Mouse (Mus musculus): ENCODE data around the gene Cct4. TPM values are rescaled to one million over a fixed set of nuclear protein-coding genes. Genes with fewer than 3 reads are reported as not detected.

Gene Cct4
- polyA plus RNA-seq, 1 experiment from 2014 or later, result 269 TPM

DNA sequence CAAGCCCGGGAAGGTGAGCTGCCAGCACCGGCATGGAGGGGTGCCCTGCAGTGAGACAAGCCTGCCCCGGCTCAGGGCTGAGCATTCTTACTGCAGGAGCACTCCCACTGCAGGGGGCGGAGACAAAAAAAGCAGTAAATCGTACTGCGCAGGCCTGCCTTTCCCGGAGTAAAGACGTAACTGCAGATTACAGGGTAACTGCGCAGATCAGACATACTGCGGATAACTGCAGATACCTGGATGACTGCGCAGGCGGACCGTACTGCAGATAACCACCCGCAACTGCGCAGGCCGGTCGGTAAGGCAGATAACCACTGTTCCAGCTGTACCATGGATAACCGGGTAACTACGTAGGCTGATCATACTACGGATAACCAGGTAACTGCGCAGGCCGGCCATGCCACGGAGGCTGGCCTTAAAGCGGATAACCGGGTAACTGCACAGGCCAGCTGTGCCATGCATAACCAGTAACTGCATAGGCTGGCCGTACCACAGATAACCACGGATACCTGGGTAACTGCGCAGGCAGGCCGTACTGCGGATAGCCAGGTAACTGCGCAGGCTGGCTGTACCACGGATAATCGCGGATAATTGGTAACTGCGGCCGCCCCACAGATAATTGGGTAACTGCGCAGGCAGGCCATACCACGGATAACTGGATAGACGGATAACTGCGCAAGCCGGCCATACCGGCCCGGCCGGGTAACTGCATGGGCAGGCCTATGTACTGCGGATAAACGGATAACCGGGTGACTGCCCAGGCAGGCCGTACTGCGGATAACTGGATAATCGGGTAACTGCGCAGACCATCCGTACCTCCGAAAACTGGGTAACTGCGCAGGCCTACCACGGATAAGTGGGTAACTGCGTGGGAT lies 18.2 kb upstream of the Cct4 start, which contains the start of gene Zrsr1:
Gene Zrsr1, plus strand, starts transcription at position 171 of the 875 bp plus-strand sequence.
- peak within 1 kb of the TSS; percentile 59 for H3K4me3 ChIP-seq
- H3K27me3 ChIP-seq (replicated peaks), result no peaks in the 10 kb centered on the region
- H3K4me1 ChIP-seq, result peaks cover 20% of the 10 kb centered on the region
- peak within 1 kb of the TSS; percentile 68 for H3K9ac ChIP-seq
- WGBS (ENCODE audit: insufficient replicate concordance), result 49% methylated on average over 56 of the region's 56 CpGs
- peaks cover 47% of the 10 kb centered on the region for H3K36me3 ChIP-seq
- H3K4me2 ChIP-seq, result peak within 1 kb of the TSS; percentile 77
- H3K27ac ChIP-seq, result peak within 1 kb of the TSS; percentile 97
- H3K9me3 ChIP-seq (replicated peaks), result peaks cover 13% of the 10 kb centered on the region
- peak; percentile 90 for ATAC-seq

DNA sequence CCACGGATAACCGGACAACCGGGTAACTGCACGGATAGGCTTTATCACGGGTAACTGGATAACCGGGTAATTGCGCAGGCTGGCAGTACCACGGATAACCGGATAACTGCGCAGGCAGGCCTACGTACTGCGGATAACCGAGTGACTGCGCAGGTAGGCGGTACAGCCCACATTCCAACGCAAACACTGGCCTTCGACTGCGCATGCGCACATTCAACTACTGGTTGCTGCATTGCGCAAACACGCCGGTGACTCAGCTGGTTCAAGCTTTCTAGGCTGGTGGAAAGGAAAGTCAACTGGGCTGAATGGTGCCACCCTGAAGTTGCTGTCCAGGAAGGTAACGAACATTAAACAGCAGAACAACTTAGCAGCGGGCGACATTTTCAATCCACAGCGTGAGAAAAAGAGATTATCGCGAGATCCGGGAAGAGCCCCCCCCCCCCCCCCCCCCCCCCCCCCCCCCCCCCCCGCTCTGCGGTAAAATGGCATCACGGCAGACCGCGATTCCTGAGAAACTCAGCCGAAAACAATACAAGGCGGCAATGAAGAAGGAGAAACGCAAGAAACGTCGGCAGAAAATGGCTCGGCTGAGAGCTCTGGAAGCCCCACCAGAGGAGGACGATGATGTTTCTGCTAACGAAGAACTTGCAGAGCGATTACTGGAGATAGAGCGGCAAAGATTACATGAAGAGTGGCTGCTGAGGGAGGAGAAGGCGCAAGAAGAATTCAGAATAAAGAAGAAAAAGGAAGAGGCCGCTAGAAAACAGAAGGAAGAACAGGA lies 17.4 kb upstream of the Cct4 start:
- peak overlapping the region; percentile 97 for H3K27ac ChIP-seq
- H3K4me1 ChIP-seq, result peaks cover 27% of the 10 kb centered on the region
- WGBS (ENCODE audit: insufficient replicate concordance), result 53% methylated on average over 45 of the region's 46 CpGs

DNA sequence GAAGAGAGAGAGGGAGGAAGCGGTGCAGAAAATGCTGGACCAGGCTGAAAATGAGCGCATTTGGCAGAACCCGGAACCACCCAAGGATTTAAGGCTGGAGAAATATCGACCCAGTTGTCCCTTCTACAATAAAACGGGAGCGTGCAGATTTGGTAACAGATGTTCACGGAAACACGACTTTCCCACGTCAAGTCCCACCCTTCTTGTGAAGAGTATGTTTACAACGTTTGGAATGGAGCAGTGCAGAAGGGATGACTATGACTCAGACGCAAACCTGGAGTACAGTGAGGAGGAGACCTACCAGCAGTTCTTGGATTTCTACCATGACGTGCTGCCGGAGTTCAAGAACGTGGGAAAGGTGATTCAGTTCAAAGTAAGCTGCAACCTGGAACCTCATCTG lies 16.7 kb upstream of the Cct4 start:
- H3K27ac ChIP-seq, result peak overlapping the region; percentile 79
- no peaks in the 10 kb centered on the region for H3K27me3 ChIP-seq (replicated peaks)
- no peak for ATAC-seq
- peaks cover 57% of the 10 kb centered on the region for H3K36me3 ChIP-seq
- peak overlapping the region; percentile 59 for H3K4me3 ChIP-seq
- peaks cover 9% of the 10 kb centered on the region for H3K9me3 ChIP-seq (replicated peaks)
- WGBS (ENCODE audit: insufficient replicate concordance), result 49% methylated on average over 14 of the region's 14 CpGs
- H3K9ac ChIP-seq, result peak overlapping the region; percentile 68
- peak overlapping the region; percentile 77 for H3K4me2 ChIP-seq
- H3K4me1 ChIP-seq, result peaks cover 31% of the 10 kb centered on the region

More for the DNA sequence above, 17.4 kb upstream of the Cct4 start:
- Histone ChIP-seq H3K27me3 (replicated peaks) (no peaks in the 10 kb centered on the region), H3K4me3 (peak overlapping the region; percentile 59), H3K4me2 (peak overlapping the region; percentile 77), H3K9me3 (replicated peaks) (peaks cover 9% of the 10 kb centered on the region), H3K36me3 (peaks cover 51% of the 10 kb centered on the region), H3K9ac (peak overlapping the region; percentile 68)
- ATAC-seq, result peak; percentile 61

DNA sequence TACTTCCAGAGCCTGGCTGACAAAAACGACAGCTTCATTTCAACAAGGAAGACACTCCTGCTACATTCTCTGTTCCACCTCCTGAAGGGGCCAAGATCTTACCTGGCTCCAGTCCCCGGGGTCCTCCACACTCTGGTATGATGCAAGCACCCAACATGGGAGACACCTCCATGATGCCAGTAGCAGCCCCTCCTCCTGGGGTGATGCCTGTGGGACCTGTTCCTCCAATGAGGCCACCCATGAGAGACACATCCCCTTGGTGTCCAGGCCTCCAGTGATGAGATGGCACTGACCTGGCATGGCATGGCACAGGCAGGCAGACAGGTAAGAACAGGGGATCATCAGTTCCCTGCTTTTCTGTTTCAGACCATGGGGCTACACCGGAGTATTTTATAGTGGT lies 12.1 kb upstream of the Cct4 start:
- Histone ChIP-seq H3K9me3 (replicated peaks) (no peaks in the 10 kb centered on the region), H3K4me1 (peaks cover 49% of the 10 kb centered on the region), H3K9ac (no peak overlapping the region), H3K27me3 (replicated peaks) (no peaks in the 10 kb centered on the region), H3K36me3 (peaks cover 55% of the 10 kb centered on the region), H3K4me3 (no peak overlapping the region), H3K27ac (no peak overlapping the region), H3K4me2 (no peak overlapping the region; the same call in 1 of the 2 replicates)
- no peak for ATAC-seq
- 80% methylated on average over 3 of the region's 3 CpGs for whole genome bisulfite sequencing (ENCODE audit: insufficient replicate concordance)

- WGBS (ENCODE audit: insufficient replicate concordance), result 74% methylated on average over 1 of the region's 1 CpGs
- Histone ChIP-seq H3K4me2 (no peak overlapping the region), H3K4me1 (peaks cover 51% of the 10 kb centered on the region)
These were observed 11.6 kb upstream of the Cct4 start for GRCm38 (mm10) chr11:22978711-22979110.

DNA sequence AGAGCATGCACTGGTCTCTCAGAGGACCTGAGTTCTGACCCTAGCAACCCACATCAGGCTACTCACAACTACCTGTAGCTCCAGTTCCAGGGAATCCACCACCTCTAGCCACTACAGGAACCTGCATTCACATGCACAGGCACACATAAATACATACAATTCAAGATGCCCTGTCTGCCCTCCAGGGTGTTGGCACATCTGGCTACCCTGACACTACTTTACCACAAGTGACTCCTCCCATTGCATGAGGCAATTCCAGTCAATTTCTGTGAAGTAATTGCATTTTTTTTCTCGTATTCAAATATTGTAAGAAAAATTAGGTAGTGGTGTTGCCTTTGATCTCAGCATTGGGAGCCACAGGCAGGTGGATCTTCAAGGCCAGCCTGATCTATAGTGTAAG lies 11.1 kb upstream of the Cct4 start:
- Histone ChIP-seq H3K27ac (no peak overlapping the region), H3K27me3 (replicated peaks) (no peaks in the 10 kb centered on the region), H3K9me3 (replicated peaks) (no peaks in the 10 kb centered on the region), H3K4me2 (no peak overlapping the region), H3K4me1 (peaks cover 51% of the 10 kb centered on the region), H3K4me3 (no peak overlapping the region), H3K36me3 (peaks cover 46% of the 10 kb centered on the region), H3K9ac (no peak overlapping the region)
- WGBS (ENCODE audit: insufficient replicate concordance), result 68% methylated on average over 1 of the region's 1 CpGs
- ATAC-seq, result no peak

More at GRCm38 (mm10) chr11:22978711-22979110, 11.6 kb upstream of the Cct4 start:
- H3K27me3 ChIP-seq (replicated peaks), result no peaks in the 10 kb centered on the region
- H3K4me3 ChIP-seq, result no peak overlapping the region
- no peak overlapping the region for H3K27ac ChIP-seq
- no peak overlapping the region for H3K9ac ChIP-seq
- ATAC-seq, result no peak
- no peaks in the 10 kb centered on the region for H3K9me3 ChIP-seq (replicated peaks)
- H3K36me3 ChIP-seq, result peaks cover 51% of the 10 kb centered on the region

DNA sequence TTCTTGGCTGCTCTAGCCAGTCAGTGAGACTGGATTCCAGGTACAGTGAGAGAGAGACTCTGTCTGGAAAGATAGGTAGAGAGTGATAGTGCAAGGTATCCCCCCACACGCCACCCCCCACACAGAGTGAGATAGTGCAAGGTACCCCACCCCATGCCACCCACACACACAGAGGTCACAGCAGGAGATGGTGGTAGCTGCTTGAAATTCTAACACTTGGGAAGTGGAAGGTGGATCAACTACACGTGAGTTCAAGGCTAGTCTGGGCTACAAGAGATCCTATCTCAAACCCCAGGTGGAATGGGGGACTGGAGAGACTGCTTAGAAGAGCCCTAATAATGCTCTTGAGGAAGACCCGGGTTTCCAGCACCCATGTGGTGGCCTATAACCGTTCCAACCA lies 9.3 kb upstream of the Cct4 start:
- H3K4me2 ChIP-seq, result peak overlapping the region; percentile 84
- no peaks in the 10 kb centered on the region for H3K27me3 ChIP-seq (replicated peaks)
- peaks cover 39% of the 10 kb centered on the region for H3K36me3 ChIP-seq
- peak overlapping the region; percentile 80 for H3K9ac ChIP-seq
- ATAC-seq, result no peak
- H3K9me3 ChIP-seq (replicated peaks), result no peaks in the 10 kb centered on the region
- WGBS (ENCODE audit: insufficient replicate concordance), result 19% methylated on average over 4 of the region's 4 CpGs
- peak overlapping the region; percentile 77 for H3K4me3 ChIP-seq
- H3K27ac ChIP-seq, result peak overlapping the region; percentile 98
- H3K4me1 ChIP-seq, result peaks cover 46% of the 10 kb centered on the region

GRCm38 (mm10) chr11:22981543-22981950 lies 8.8 kb upstream of the Cct4 start:
- no peaks in the 10 kb centered on the region for H3K9me3 ChIP-seq (replicated peaks)
- peaks cover 44% of the 10 kb centered on the region for H3K4me1 ChIP-seq
- H3K27me3 ChIP-seq (replicated peaks), result no peaks in the 10 kb centered on the region
- H3K4me2 ChIP-seq, result peak overlapping the region; percentile 84
- peak; percentile 23 for ATAC-seq
- WGBS (ENCODE audit: insufficient replicate concordance), result 2% methylated on average over 12 of the region's 12 CpGs
- peak overlapping the region; percentile 77 for H3K4me3 ChIP-seq
- H3K27ac ChIP-seq, result peak overlapping the region; percentile 98
- peak overlapping the region; percentile 80 for H3K9ac ChIP-seq
- H3K36me3 ChIP-seq, result peaks cover 34% of the 10 kb centered on the region

- no peaks in the 10 kb centered on the region for H3K27me3 ChIP-seq (replicated peaks)
- peak within 1 kb of the TSS; percentile 80 for H3K9ac ChIP-seq
- H3K4me1 ChIP-seq, result peaks cover 39% of the 10 kb centered on the region
- H3K4me3 ChIP-seq, result peak within 1 kb of the TSS; percentile 77
- H3K27ac ChIP-seq, result peak within 1 kb of the TSS; percentile 98
- H3K4me2 ChIP-seq, result peak within 1 kb of the TSS; percentile 84
- ATAC-seq, result peak; percentile 92
- H3K9me3 ChIP-seq (replicated peaks), result no peaks in the 10 kb centered on the region
- WGBS (ENCODE audit: insufficient replicate concordance), result 2% methylated on average over 42 of the region's 42 CpGs
- H3K36me3 ChIP-seq, result peaks cover 28% of the 10 kb centered on the region
These were observed 8.1 kb upstream of the Cct4 start, which contains the start of the genes Gm28048 and Commd1 for GRCm38 (mm10) chr11:22981984-22982757. Gene Gm28048 (minus strand): TSS chr11:22982090. Gene Commd1 (minus strand): TSS chr11:22982382.

GRCm38 (mm10) chr11:22982846-22983245 lies 7.5 kb upstream of the Cct4 start:
- H3K4me2 ChIP-seq, result peak overlapping the region; percentile 84

DNA sequence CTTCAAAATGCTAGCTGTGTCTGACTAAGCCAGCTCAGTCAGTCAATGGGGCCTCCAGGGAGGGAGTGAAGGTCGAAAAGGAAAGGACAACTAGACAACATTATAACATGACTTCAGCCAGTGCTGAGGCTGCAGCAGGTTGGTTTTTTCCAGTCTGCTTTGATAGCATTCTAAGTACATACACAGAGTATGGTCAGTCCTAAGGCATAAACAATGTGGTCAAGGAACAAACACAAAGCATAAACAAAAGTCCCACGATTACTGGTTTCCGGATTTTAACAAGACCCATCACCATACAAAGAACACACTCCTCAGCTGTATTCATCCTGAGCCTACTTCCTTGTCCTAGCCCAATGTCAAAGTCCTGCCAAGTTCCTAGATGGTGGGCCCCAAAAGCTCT lies 4.8 kb upstream of the Cct4 start:
- H3K9me3 ChIP-seq (replicated peaks), result no peaks in the 10 kb centered on the region
- no peaks in the 10 kb centered on the region for H3K27me3 ChIP-seq (replicated peaks)
- H3K4me2 ChIP-seq, result no peak overlapping the region
- no peaks in the 10 kb centered on the region for H3K36me3 ChIP-seq
- H3K4me3 ChIP-seq, result no peak overlapping the region
- no peak overlapping the region for H3K9ac ChIP-seq
- 59% methylated on average over 3 of the region's 3 CpGs for WGBS (ENCODE audit: insufficient replicate concordance)
- H3K27ac ChIP-seq, result no peak overlapping the region
- ATAC-seq, result no peak
- H3K4me1 ChIP-seq, result peaks cover 26% of the 10 kb centered on the region

More at GRCm38 (mm10) chr11:22982846-22983245, 7.5 kb upstream of the Cct4 start:
- H3K4me1 ChIP-seq, result peaks cover 34% of the 10 kb centered on the region
- no peak overlapping the region for H3K9ac ChIP-seq
- H3K27ac ChIP-seq, result peak overlapping the region; percentile 4; the same call in 1 of the 2 replicates
- peaks cover 21% of the 10 kb centered on the region for H3K36me3 ChIP-seq
- peak overlapping the region; percentile 77; the same call in 1 of the 2 replicates for H3K4me3 ChIP-seq
- WGBS (ENCODE audit: insufficient replicate concordance), result 68% methylated on average over 6 of the region's 6 CpGs
- no peak for ATAC-seq
- no peaks in the 10 kb centered on the region for H3K9me3 ChIP-seq (replicated peaks)
- H3K27me3 ChIP-seq (replicated peaks), result no peaks in the 10 kb centered on the region

All from liver, embryonic 12.5 days (tissue).